In the genomic region with DNA sequence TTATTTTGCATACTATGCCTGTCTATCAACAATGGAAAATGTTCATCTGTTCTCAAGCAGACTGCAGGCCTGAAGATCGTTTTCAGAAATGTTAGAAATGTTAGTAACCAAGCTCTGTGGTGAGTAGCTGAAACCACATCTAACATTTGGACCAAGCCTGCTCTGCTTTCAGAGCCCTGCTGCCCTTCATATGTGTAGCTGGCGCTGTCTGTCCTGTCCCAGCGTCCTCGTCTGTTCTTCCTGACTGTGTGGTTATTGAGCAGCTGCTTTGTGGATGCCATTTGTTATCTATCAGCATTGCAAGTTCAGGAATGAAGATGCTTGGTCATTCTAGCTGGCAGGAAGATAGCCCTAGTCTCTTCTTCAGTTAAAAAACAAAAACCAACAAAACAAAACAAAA, we compare ENCODE assay signal across 15 mouse cellular contexts. TPM values are rescaled to one million over a fixed set of nuclear protein-coding genes. Genes with fewer than 3 reads are reported as not detected.
DNase-seq lines count a peak whose midpoint lies in the region; ATAC-seq lines count a peak whose summit lies in the region.
"Had no signal": no experiment of that assay in that cellular context is flagged by ENCODE, and none has a peak within 500 bp of the region (broad histone marks: within the 10 kb centered on the region; RNA-seq: fewer than 3 reads in every experiment).

No protein-coding gene starts in this region.

- peak; percentile 10 to 13 for DNase-seq in cerebellum, postnatal 10 days
- DNase-seq in cerebellum, adult 11-12 months: no peak
- DNase-seq in lung, postnatal 36 days: peak; percentile 4
- no peak for DNase-seq in lung, postnatal 10 days
- DNase-seq in ovary, postnatal 14 days (ENCODE audit: low spot score): no peak
- no peak for DNase-seq in gastrocnemius, postnatal 36 days
- DNase-seq: adrenal gland, adult 8-10 months; adrenal gland, postnatal 36 days; cerebellum, adult 8-10 months; cerebellum, postnatal 25 days; heart, adult 2 months; heart, postnatal 14 days had no signal

- intact Hi-C loops in gastrocnemius, postnatal 36 days (cut with DNase I): no loop called here

- 0 out of 2 replicates have a peak, but pooled peaks have one; percentile 9 for ATAC-seq in megakaryocyte progenitor cell, adult 5-6 weeks (replicated peaks; ENCODE audit: poor library complexity)
- ATAC-seq: forebrain, embryonic 15.5 days; hindbrain, postnatal 0 days had no signal

RNA-seq across cellular contexts. Expression of a gene that starts 35.3 kb away (rescaled TPM):
- total RNA-seq in megakaryocyte progenitor cell, adult 5-6 weeks (2015): 0.02 and 0.25 TPM in 2 replicates
- 0.14 and 0.71 TPM in 2 replicates for total RNA-seq in megakaryocyte progenitor cell, adult 5-6 weeks (2017)
- 1 to 10 TPM; 1.1 to 1.3 TPM for total RNA-seq in gastrocnemius, postnatal 36 days (2021)

Comparison
In these comparisons a context has a peak if more than half of its experiments do, and no peak if none do; other contexts are left out.
1. DNase-seq: peak in cerebellum, postnatal 10 days (2 of 2) and lung, postnatal 36 days (single experiment); none in cerebellum, adult 11-12 months (single experiment), lung, postnatal 10 days (single experiment), ovary, postnatal 14 days (single experiment) and gastrocnemius, postnatal 36 days (0 of 2).